18 mouse cellular contexts compared by ENCODE assay signal in the genomic region with DNA sequence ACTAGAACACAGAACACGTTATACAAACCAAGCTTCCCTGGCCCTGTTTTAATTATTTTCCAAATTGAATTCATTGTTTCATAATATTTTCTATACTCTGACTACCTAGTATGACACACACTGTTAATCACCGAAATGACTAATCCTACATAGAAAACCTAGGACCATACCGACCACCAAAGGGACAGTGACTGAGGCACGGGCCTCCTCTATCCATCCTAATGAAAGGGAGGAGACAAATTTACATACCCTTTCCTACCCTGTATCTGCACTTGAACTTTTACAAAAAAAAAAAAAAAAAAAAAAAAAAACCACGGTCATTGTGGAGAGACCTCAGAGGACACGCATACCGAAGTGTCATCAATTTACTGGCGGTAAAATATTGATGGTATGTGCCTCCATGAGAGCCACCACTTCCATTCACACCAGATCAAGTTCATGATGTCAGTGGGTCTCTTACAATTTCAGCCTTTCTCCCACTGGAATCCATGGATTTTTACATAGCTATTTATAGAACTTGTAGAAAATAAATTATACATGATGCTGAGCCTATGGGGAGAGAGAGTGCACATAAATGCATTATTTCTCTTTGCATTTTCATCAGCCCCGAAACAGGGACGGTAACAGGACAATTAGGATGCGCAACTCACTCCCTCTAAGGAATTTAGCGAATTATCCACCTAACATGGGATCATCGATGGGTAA. TPM values are rescaled to one million over a fixed set of nuclear protein-coding genes. Genes with fewer than 3 reads are reported as not detected.
DNase-seq lines count a peak whose midpoint lies in the region; ATAC-seq lines count a peak whose summit lies in the region.
"Had no signal": no experiment of that assay in that cellular context is flagged by ENCODE, and none has a peak within 500 bp of the region (broad histone marks: within the 10 kb centered on the region; RNA-seq: fewer than 3 reads in every experiment).

No protein-coding gene starts in this region.

- 86% methylated on average over 13 of the region's 13 CpGs for WGBS in neural tube, embryonic 11.5 days
- WGBS in hindbrain, embryonic 13.5 days, result 65% methylated on average over 13 of the region's 13 CpGs
- 57% methylated on average over 13 of the region's 13 CpGs for WGBS in midbrain, embryonic 15.5 days

- H3K9me3 ChIP-seq in neural tube, embryonic 11.5 days (ENCODE audit: control insufficient read depth, low read length), result no peaks in the 10 kb centered on the region
- no peaks in the 10 kb centered on the region for H3K9me3 ChIP-seq in hindbrain, embryonic 13.5 days
- H3K9me3 ChIP-seq in midbrain, embryonic 15.5 days, result no peaks in the 10 kb centered on the region
- H3K9me3 ChIP-seq: embryonic facial prominence, embryonic 10.5 days; liver, embryonic 12.5 days; lung, embryonic 15.5 days had no signal

- no peaks in the 10 kb centered on the region for H3K4me1 ChIP-seq in neural tube, embryonic 11.5 days (ENCODE audit: control insufficient read depth, insufficient read depth, low read length)
- peaks cover 10% of the 10 kb centered on the region; the same call in 1 of the 2 replicates for H3K4me1 ChIP-seq in hindbrain, embryonic 13.5 days (replicated peaks)
- H3K4me1 ChIP-seq in midbrain, embryonic 15.5 days, result peaks cover 7% of the 10 kb centered on the region
- H3K4me1 ChIP-seq: embryonic facial prominence, embryonic 10.5 days; liver, embryonic 12.5 days; lung, embryonic 15.5 days had no signal

- H3K9ac ChIP-seq in neural tube, embryonic 11.5 days (ENCODE audit: low read length), result no peak overlapping the region
- no peak overlapping the region for H3K9ac ChIP-seq in hindbrain, embryonic 13.5 days
- H3K9ac ChIP-seq in midbrain, embryonic 15.5 days, result 0 out of 2 replicates have a peak overlapping the region, but pooled peaks have one; percentile 8
- H3K9ac ChIP-seq: liver, embryonic 12.5 days; lung, embryonic 15.5 days had no signal

- H3K36me3 ChIP-seq in neural tube, embryonic 11.5 days (ENCODE audit: control insufficient read depth, insufficient read depth, low read length), result no peaks in the 10 kb centered on the region
- no peaks in the 10 kb centered on the region for H3K36me3 ChIP-seq in hindbrain, embryonic 13.5 days
- no peaks in the 10 kb centered on the region for H3K36me3 ChIP-seq in midbrain, embryonic 15.5 days (replicated peaks)
- H3K36me3 ChIP-seq: embryonic facial prominence, embryonic 10.5 days; liver, embryonic 12.5 days; lung, embryonic 15.5 days had no signal

- H3K4me3 ChIP-seq in neural tube, embryonic 11.5 days (ENCODE audit: low read depth, low read length), result no peak overlapping the region
- H3K4me3 ChIP-seq in hindbrain, embryonic 13.5 days, result no peak overlapping the region
- no peak overlapping the region for H3K4me3 ChIP-seq in midbrain, embryonic 15.5 days
- H3K4me3 ChIP-seq: embryonic facial prominence, embryonic 10.5 days; left cerebral cortex, adult 2 months; liver, embryonic 12.5 days; lung, embryonic 15.5 days had no signal

- ATAC-seq in neural tube, embryonic 11.5 days (ENCODE audit: insufficient read depth, low FRiP score, low TSS enrichment), result peak; percentile 45; the same call in 1 of the 2 replicates
- peak; percentile 46 for ATAC-seq in hindbrain, embryonic 13.5 days (ENCODE audit: low FRiP score)
- peak; percentile 59 for ATAC-seq in midbrain, embryonic 15.5 days (replicated peaks)
- ATAC-seq in megakaryocyte-erythroid progenitor cell, adult 5-6 weeks (replicated peaks; ENCODE audit: low FRiP score, low TSS enrichment, poor library complexity, severe bottlenecking), result no peak
- ATAC-seq: liver, embryonic 12.5 days had no signal

- H3K27ac ChIP-seq in neural tube, embryonic 11.5 days (ENCODE audit: low read depth, low read length), result no peak overlapping the region
- H3K27ac ChIP-seq in hindbrain, embryonic 13.5 days, result peak overlapping the region; percentile 67
- H3K27ac ChIP-seq in midbrain, embryonic 15.5 days, result peak overlapping the region; percentile 66
- H3K27ac ChIP-seq: embryonic facial prominence, embryonic 10.5 days; left cerebral cortex, adult 2 months; liver, embryonic 12.5 days; lung, embryonic 15.5 days; macrophage had no signal

- DNase-seq in neural tube, embryonic 11.5 days (ENCODE audit: low spot score), result no peak
- no peak for DNase-seq in neural tube, embryonic 10.5 days (ENCODE audit: extremely low spot score, low spot score)
- DNase-seq in testis, postnatal 14 days (ENCODE audit: low spot score), result no peak
- DNase-seq in adrenal gland, postnatal 10 days, result no peak
- DNase-seq: cerebellum, adult 11 months; cerebellum, postnatal 36 days; heart, postnatal 4 days; kidney, adult 18-20 months; kidney, postnatal 10 days had no signal

- no peak overlapping the region for H3K4me2 ChIP-seq in neural tube, embryonic 11.5 days (ENCODE audit: low read depth)
- 0 out of 2 replicates have a peak overlapping the region, but pooled peaks have one; percentile 13 for H3K4me2 ChIP-seq in hindbrain, embryonic 13.5 days
- peak overlapping the region; percentile 18; the same call in 1 of the 2 replicates for H3K4me2 ChIP-seq in midbrain, embryonic 15.5 days
- H3K4me2 ChIP-seq: heart, embryonic 11.5 days; liver, embryonic 12.5 days; lung, embryonic 15.5 days had no signal

- no peaks in the 10 kb centered on the region for H3K27me3 ChIP-seq in neural tube, embryonic 11.5 days (ENCODE audit: control insufficient read depth, insufficient read depth, low read length)
- no peaks in the 10 kb centered on the region for H3K27me3 ChIP-seq in hindbrain, embryonic 13.5 days
- H3K27me3 ChIP-seq in midbrain, embryonic 15.5 days (replicated peaks), result no peaks in the 10 kb centered on the region
- H3K27me3 ChIP-seq: liver, embryonic 12.5 days; lung, embryonic 15.5 days had no signal

RNA-seq across cellular contexts. Expression of a gene that starts 15.5 kb away (rescaled TPM):
- polyA plus RNA-seq in neural tube, embryonic 11.5 days (2014; fragmentation: Nextera tagmentation; extraction: Ambion mirVana), result 1.4 and 1.5 TPM in 2 replicates
- 2.7 and 3.0 TPM in 2 replicates for polyA plus RNA-seq in hindbrain, embryonic 13.5 days (2015; fragmentation: Nextera tagmentation; extraction: Ambion mirVana)
- 5.0 and 5.1 TPM in 2 replicates for polyA plus RNA-seq in midbrain, embryonic 15.5 days (2015; fragmentation: Nextera tagmentation; extraction: Ambion mirVana)
- total RNA-seq in adrenal gland, postnatal 10 days (2021), result 1 to 10 TPM; 2.2 to 3.0 TPM
- total RNA-seq in megakaryocyte-erythroid progenitor cell, adult 5-6 weeks (2014; fragmentation: Nextera tagmentation), result not detected in 2 replicates
- not detected in 2 replicates for total RNA-seq in megakaryocyte-erythroid progenitor cell, adult 5-6 weeks (2017)
- polyA plus RNA-seq: macrophage had no signal
